Mouse (Mus musculus) kidney, adult 2 months (tissue): ENCODE results near the gene Exoc3.

Experiments used
- CTCF ChIP-seq: fragments of 200-500 bp; conservative IDR thresholded peaks from 2 replicates; pipeline ENCODE4 v1.5.1; 2011; ENCODE audit warnings: low read depth, mild to moderate bottlenecking, control low read depth, low read length, moderate library complexity, mixed read lengths; ENCODE audit not compliant: insufficient read depth, insufficient read length
- POLR2A ChIP-seq: fragments of 200-500 bp; IDR thresholded peaks from one replicate; pipeline ENCODE4 v1.6.1; 2011; ENCODE audit warnings: low read depth, low read length, control low read depth

- TF ChIP-seq POLR2A (no peak), CTCF (no peak)
Measured at GRCm38 (mm10) chr13:74196451-74196850, 12.1 kb downstream of the Exoc3 start.
